Mouse (Mus musculus): Measurements from ENCODE around the gene Atxn1l.

The Atxn1l gene

GRCm38 (mm10) chr8:109737237-109738048, at the start of gene Atxn1l:
Atxn1l (minus strand) TSS chr8:109737739.
- peaks cover 20% of the 10 kb centered on the region for H3K36me3 ChIP-seq (ENCODE audit: insufficient read depth, low read length)
- H3K27me3 ChIP-seq (ENCODE audit: insufficient read depth, low read length), result no peaks in the 10 kb centered on the region
- no peak for TF ChIP-seq POU5F1 (IDR thresholded peaks at IDR 0.05; ENCODE audit: borderline replicate concordance, low read length)
- TF ChIP-seq CTCF (conservative IDR thresholded peaks at IDR 0.05; ENCODE audit: low read length), result peak; percentile 32
- peaks cover 14% of the 10 kb centered on the region for H3K9me3 ChIP-seq (ENCODE audit: low read length)
- peak within 1 kb of the TSS; percentile 89 for H3K4me3 ChIP-seq (replicated peaks; ENCODE audit: low read length)
- H3K4me1 ChIP-seq (replicated peaks; ENCODE audit: low read depth, low read length), result peaks cover 23% of the 10 kb centered on the region

GRCm38 (mm10) chr8:109780548-109780947, 43.0 kb upstream of the Atxn1l start:
- Histone ChIP-seq H3K36me3 (ENCODE audit: insufficient read depth, low read length) (no peaks in the 10 kb centered on the region), H3K4me3 (replicated peaks; ENCODE audit: low read length) (no peak overlapping the region), H3K4me1 (replicated peaks; ENCODE audit: low read depth, low read length) (peaks cover 22% of the 10 kb centered on the region), H3K9me3 (ENCODE audit: low read length) (no peaks in the 10 kb centered on the region), H3K27me3 (ENCODE audit: insufficient read depth, low read length) (peaks cover 4% of the 10 kb centered on the region; the same call in 1 of the 2 replicates)
- no peak for TF ChIP-seq CTCF (conservative IDR thresholded peaks at IDR 0.05; ENCODE audit: low read length)
- no peak for TF ChIP-seq POU5F1 (IDR thresholded peaks at IDR 0.05; ENCODE audit: borderline replicate concordance, low read length)
- TF ChIP-seq NANOG (IDR thresholded peaks at IDR 0.05; ENCODE audit: borderline replicate concordance, low read length), result no peak

GRCm38 (mm10) chr8:109779431-109780228, 42.1 kb upstream of the Atxn1l start:
- no peaks in the 10 kb centered on the region for H3K36me3 ChIP-seq (ENCODE audit: insufficient read depth, low read length)
- H3K27me3 ChIP-seq (ENCODE audit: insufficient read depth, low read length), result peaks cover 4% of the 10 kb centered on the region; the same call in 1 of the 2 replicates
- no peaks in the 10 kb centered on the region for H3K9me3 ChIP-seq (ENCODE audit: low read length)
- peaks cover 22% of the 10 kb centered on the region for H3K4me1 ChIP-seq (replicated peaks; ENCODE audit: low read depth, low read length)
- TF ChIP-seq NANOG (IDR thresholded peaks at IDR 0.05; ENCODE audit: borderline replicate concordance, low read length) (no peak), CTCF (conservative IDR thresholded peaks at IDR 0.05; ENCODE audit: low read length) (no peak), POU5F1 (IDR thresholded peaks at IDR 0.05; ENCODE audit: borderline replicate concordance, low read length) (no peak)
- H3K4me3 ChIP-seq (replicated peaks; ENCODE audit: low read length), result peak overlapping the region; percentile 99

- Histone ChIP-seq H3K9me3 (ENCODE audit: low read length) (no peaks in the 10 kb centered on the region), H3K27me3 (ENCODE audit: insufficient read depth, low read length) (peaks cover 4% of the 10 kb centered on the region; the same call in 1 of the 2 replicates), H3K4me3 (replicated peaks; ENCODE audit: low read length) (peak overlapping the region; percentile 99), H3K4me1 (replicated peaks; ENCODE audit: low read depth, low read length) (peaks cover 22% of the 10 kb centered on the region), H3K36me3 (ENCODE audit: insufficient read depth, low read length) (no peaks in the 10 kb centered on the region)
- TF ChIP-seq POU5F1 (IDR thresholded peaks at IDR 0.05; ENCODE audit: borderline replicate concordance, low read length) (no peak), NANOG (IDR thresholded peaks at IDR 0.05; ENCODE audit: borderline replicate concordance, low read length) (no peak), CTCF (conservative IDR thresholded peaks at IDR 0.05; ENCODE audit: low read length) (no peak)
These were observed 41.5 kb upstream of the Atxn1l start for GRCm38 (mm10) chr8:109778993-109779421.

- TF ChIP-seq NANOG (IDR thresholded peaks at IDR 0.05; ENCODE audit: borderline replicate concordance, low read length), result no peak
- peak; percentile 69; the same call in 1 of the 2 replicates for TF ChIP-seq POU5F1 (IDR thresholded peaks at IDR 0.05; ENCODE audit: borderline replicate concordance, low read length)
- no peaks in the 10 kb centered on the region for H3K36me3 ChIP-seq (ENCODE audit: insufficient read depth, low read length)
- H3K27me3 ChIP-seq (ENCODE audit: insufficient read depth, low read length), result peaks cover 7% of the 10 kb centered on the region; the same call in 1 of the 2 replicates
- no peaks in the 10 kb centered on the region for H3K9me3 ChIP-seq (ENCODE audit: low read length)
- H3K4me3 ChIP-seq (replicated peaks; ENCODE audit: low read length), result peak within 1 kb of the TSS; percentile 99
- H3K4me1 ChIP-seq (replicated peaks; ENCODE audit: low read depth, low read length), result peaks cover 22% of the 10 kb centered on the region
These were observed 40.9 kb upstream of the Atxn1l start, which contains the start of gene Ap1g1 for GRCm38 (mm10) chr8:109778280-109778977. Ap1g1 (plus strand) TSS chr8:109778554.

GRCm38 (mm10) chr8:109777851-109778250, 40.3 kb upstream of the Atxn1l start:
- Histone ChIP-seq H3K4me3 (replicated peaks; ENCODE audit: low read length) (peak overlapping the region; percentile 99), H3K9me3 (ENCODE audit: low read length) (no peaks in the 10 kb centered on the region), H3K36me3 (ENCODE audit: insufficient read depth, low read length) (no peaks in the 10 kb centered on the region), H3K27me3 (ENCODE audit: insufficient read depth, low read length) (peaks cover 10% of the 10 kb centered on the region; the same call in 1 of the 2 replicates), H3K4me1 (replicated peaks; ENCODE audit: low read depth, low read length) (peaks cover 19% of the 10 kb centered on the region)
- no peak for TF ChIP-seq NANOG (IDR thresholded peaks at IDR 0.05; ENCODE audit: borderline replicate concordance, low read length)
- no peak for TF ChIP-seq POU5F1 (IDR thresholded peaks at IDR 0.05; ENCODE audit: borderline replicate concordance, low read length)
- no peak for TF ChIP-seq CTCF (conservative IDR thresholded peaks at IDR 0.05; ENCODE audit: low read length)

GRCm38 (mm10) chr8:109773154-109773553, 35.6 kb upstream of the Atxn1l start:
- peaks cover 7% of the 10 kb centered on the region for H3K4me1 ChIP-seq (replicated peaks; ENCODE audit: low read depth, low read length)

More at GRCm38 (mm10) chr8:109773154-109773553, 35.6 kb upstream of the Atxn1l start:
- TF ChIP-seq NANOG (IDR thresholded peaks at IDR 0.05; ENCODE audit: borderline replicate concordance, low read length) (no peak), CTCF (conservative IDR thresholded peaks at IDR 0.05; ENCODE audit: low read length) (no peak), POU5F1 (IDR thresholded peaks at IDR 0.05; ENCODE audit: borderline replicate concordance, low read length) (no peak)
- H3K4me3 ChIP-seq (replicated peaks; ENCODE audit: low read length), result no peak overlapping the region
- no peaks in the 10 kb centered on the region for H3K36me3 ChIP-seq (ENCODE audit: insufficient read depth, low read length)
- no peaks in the 10 kb centered on the region for H3K9me3 ChIP-seq (ENCODE audit: low read length)
- H3K27me3 ChIP-seq (ENCODE audit: insufficient read depth, low read length), result peaks cover 12% of the 10 kb centered on the region
